Mouse (Mus musculus) CH12.LX (cell line): ENCODE measurements at regions not wholly inside any gene's neighbourhood (a gene's known extent, or its start where the extent isn't known, plus 50 kb on each side); places are given as distances from the start of the nearest gene placed in this dataset.

Source experiments
- DNase-seq: peaks from one replicate; pipeline ENCODE4 v3.0.0-alpha.2; 2013; ENCODE audit errors: extremely low read depth
- H3K27ac ChIP-seq: 2 replicates; pipeline ENCODE4 v1.5.1; 2012; ENCODE audit warnings: low read depth, mild to moderate bottlenecking, control low read depth, moderate library complexity; ENCODE audit not compliant: insufficient read depth
- H3K27me3 ChIP-seq: replicated peaks from 2 replicates; pipeline ENCODE3; 2012; ENCODE audit warnings: inconsistent platforms
- H3K36me3 ChIP-seq, 2 experiments: replicated peaks in 1 of 2; 2 replicates each; pipeline versions ENCODE3 to v1.6.1; 2012; ENCODE audit warnings: inconsistent platforms in 1 of 2, low read length in 1 of 2, mild to moderate bottlenecking in 1 of 2, mixed read lengths in 1 of 2, moderate library complexity in 1 of 2; ENCODE audit not compliant: control insufficient read depth in 1 of 2, insufficient read depth in 1 of 2
- H3K4me1 ChIP-seq, 2 experiments: 2 replicates each; pipeline ENCODE4 v1.6.1; 2012; ENCODE audit warnings: inconsistent platforms in 1 of 2, moderate library complexity in 1 of 2; ENCODE audit not compliant: insufficient read depth in 2 of 2, control insufficient read depth in 1 of 2
- H3K4me2 ChIP-seq: 2 replicates; pipeline ENCODE4 v1.6.1; 2012; ENCODE audit warnings: low read depth, mild to moderate bottlenecking, control low read depth; ENCODE audit not compliant: poor library complexity, insufficient read depth, severe bottlenecking
- H3K4me3 ChIP-seq, 3 experiments: fragments of 150-350 bp in 1 of 3; sonication (generic) in 1 of 3; replicated peaks in 1 of 3; 2 replicates each; pipeline versions ENCODE3 to v1.5.1; 2011 to 2012; ENCODE audit warnings: low read depth in 2 of 3, low read length in 2 of 3, mild to moderate bottlenecking in 2 of 3, moderate library complexity in 2 of 3, control low read depth in 1 of 3, improper control_type of control experiment in 1 of 3, inconsistent platforms in 1 of 3, mixed read lengths in 1 of 3; ENCODE audit not compliant: poor library complexity in 1 of 3
- H3K79me2 ChIP-seq: replicated peaks from 2 replicates; pipeline ENCODE4 v1.6.1; 2012; ENCODE audit warnings: mild to moderate bottlenecking, moderate library complexity; ENCODE audit not compliant: control insufficient read depth, poor library complexity, insufficient read depth, severe bottlenecking; ENCODE audit errors: extremely low read depth
- H3K9ac ChIP-seq: 2 replicates; pipeline ENCODE4 v1.6.1; 2012; ENCODE audit warnings: low read depth, mild to moderate bottlenecking, control low read depth, moderate library complexity; ENCODE audit not compliant: insufficient read depth
- H3K9me3 ChIP-seq: replicated peaks from 2 replicates; pipeline ENCODE3; 2012; ENCODE audit warnings: low read length, inconsistent platforms, mixed read lengths
- CHD1 ChIP-seq: IDR thresholded peaks from 2 replicates; pipeline ENCODE4 v1.6.1; 2012; ENCODE audit warnings: low read depth, low read length, improper control_type of control experiment, inconsistent platforms
- E2F4 ChIP-seq: IDR thresholded peaks from 2 replicates; pipeline ENCODE4 v1.6.1; 2011; ENCODE audit warnings: low read depth, low read length, improper control_type of control experiment; ENCODE audit not compliant: insufficient replicate concordance
- ELF1 ChIP-seq: IDR thresholded peaks from 2 replicates; pipeline ENCODE4 v1.6.1; 2014; ENCODE audit warnings: low read depth, mild to moderate bottlenecking, inconsistent platforms, low read length, improper control_type of control experiment
- EP300 ChIP-seq: IDR thresholded peaks from 2 replicates; pipeline ENCODE4 v1.6.1; 2011; ENCODE audit warnings: low read length, improper control_type of control experiment
- JUN ChIP-seq: IDR thresholded peaks from 2 replicates; pipeline ENCODE4 v1.6.1; 2011; ENCODE audit warnings: low read depth, mild to moderate bottlenecking, low read length, improper control_type of control experiment, moderate library complexity; ENCODE audit not compliant: insufficient read depth
- KAT2A ChIP-seq: IDR thresholded peaks from 2 replicates; pipeline ENCODE4 v1.6.1; 2012; ENCODE audit warnings: low read length, improper control_type of control experiment, inconsistent platforms; ENCODE audit not compliant: insufficient replicate concordance
- MAFK ChIP-seq: IDR thresholded peaks from 2 replicates; pipeline ENCODE4 v1.6.1; 2011; ENCODE audit warnings: low read length, improper control_type of control experiment; ENCODE audit not compliant: insufficient replicate concordance
- MXI1 ChIP-seq: IDR thresholded peaks from 2 replicates; pipeline ENCODE4 v1.6.1; 2011; ENCODE audit warnings: mild to moderate bottlenecking, low read depth, low read length, improper control_type of control experiment
- MYC ChIP-seq: IDR thresholded peaks from 2 replicates; pipeline ENCODE4 v1.6.1; 2011; ENCODE audit warnings: low read depth, mild to moderate bottlenecking, improper control_type of control experiment, low read length
- NELFE ChIP-seq: IDR thresholded peaks from 2 replicates; pipeline ENCODE4 v1.6.1; 2011; ENCODE audit warnings: low read depth, low read length, improper control_type of control experiment
- POLR2A ChIP-seq: IDR thresholded peaks from 2 replicates; pipeline ENCODE4 v1.6.1; 2011; ENCODE audit warnings: low read depth, mild to moderate bottlenecking, improper control_type of control experiment, low read length
- POLR2AphosphoS2 ChIP-seq: IDR thresholded peaks from 2 replicates; pipeline ENCODE4 v1.6.1; 2011; ENCODE audit warnings: low read depth, low read length, improper control_type of control experiment
- RAD21 ChIP-seq: IDR thresholded peaks from 2 replicates; pipeline ENCODE4 v1.6.1; 2011; ENCODE audit warnings: low read depth, mild to moderate bottlenecking, low read length, improper control_type of control experiment, moderate library complexity
- RCOR1 ChIP-seq: conservative IDR thresholded peaks from 2 replicates; pipeline ENCODE4 v1.6.1; 2012; ENCODE audit warnings: low read depth, mild to moderate bottlenecking, inconsistent platforms, low read length, improper control_type of control experiment
- TBP ChIP-seq: conservative IDR thresholded peaks from 2 replicates; pipeline ENCODE4 v1.6.1; 2011; ENCODE audit warnings: low read depth, low read length, improper control_type of control experiment
- USF2 ChIP-seq: conservative IDR thresholded peaks from 2 replicates; pipeline ENCODE4 v1.6.1; 2011; ENCODE audit warnings: low read depth, low read length, improper control_type of control experiment
- ZC3H11A ChIP-seq: IDR thresholded peaks from 2 replicates; pipeline ENCODE4 v1.6.1; 2012; ENCODE audit warnings: low read depth, mild to moderate bottlenecking, inconsistent platforms, low read length, improper control_type of control experiment
- ZKSCAN1 ChIP-seq: IDR thresholded peaks from 2 replicates; pipeline ENCODE4 v1.6.1; 2012; ENCODE audit warnings: low read depth, inconsistent platforms, low read length, improper control_type of control experiment, borderline replicate concordance
- ZMIZ1 ChIP-seq: IDR thresholded peaks from 2 replicates; pipeline ENCODE4 v1.6.1; 2012; ENCODE audit warnings: low read depth, mild to moderate bottlenecking, inconsistent platforms, low read length, improper control_type of control experiment
- dilution Hi-C: fragments of 300-500 bp; cut with MboI; formaldehyde crosslinking; loops from 2 replicates; pipeline ENCODE4 v1.14.3; 2020; ENCODE audit warnings: low sequenced_read_pairs; ENCODE audit not compliant: extremely low pct_unique_long_range_greater_than_20kb, extremely low pct_ligation_motif_present
- in situ Hi-C: fragments of 300-500 bp; cut with MboI; formaldehyde crosslinking; loops from 3 replicates; pipeline ENCODE4 v1.14.3; 2019; ENCODE audit warnings: low sequenced_read_pairs, low pct_ligation_motif_present, low pct_unique_long_range_greater_than_20kb, mixed read lengths

GRCm38 (mm10) chr12:90607894-90608293 lies 130.3 kb downstream of the Dio2 start:
- Histone ChIP-seq H3K79me2 (no peaks in the 10 kb centered on the region), H3K4me2 (no peak overlapping the region), H3K9ac (no peak overlapping the region), H3K9me3 (no peaks in the 10 kb centered on the region), H3K4me3 (no peak overlapping the region), H3K27ac (no peak overlapping the region), H3K36me3 (no peaks in the 10 kb centered on the region), H3K27me3 (no peaks in the 10 kb centered on the region), H3K4me1 (no peaks in the 10 kb centered on the region)
- DNase-seq: no peak
- dilution Hi-C loops (no loop called here), in situ Hi-C loops (no loop called here)
- TF ChIP-seq POLR2AphosphoS2: no peak
- no peak for TF ChIP-seq ELF1
- no peak for TF ChIP-seq KAT2A
- no peak for TF ChIP-seq MAFK
- no peak for TF ChIP-seq MYC
- no peak for TF ChIP-seq RAD21
- no peak for TF ChIP-seq EP300
- TF ChIP-seq TBP: no peak
- no peak for TF ChIP-seq E2F4
- no peak for TF ChIP-seq NELFE
- TF ChIP-seq ZMIZ1: no peak
- TF ChIP-seq USF2: no peak
- no peak for TF ChIP-seq CHD1
- TF ChIP-seq JUN: no peak
- TF ChIP-seq RCOR1: no peak

- Histone ChIP-seq H3K4me2 (no peak overlapping the region), H3K4me1 (peaks cover 2 to 14% of the 10 kb centered on the region in 2 experiments; a peak in 3 of 4 replicates), H3K79me2 (no peaks in the 10 kb centered on the region), H3K27me3 (no peaks in the 10 kb centered on the region), H3K9ac (no peak overlapping the region), H3K4me3 (no peak overlapping the region), H3K9me3 (no peaks in the 10 kb centered on the region)
- no peak for DNase-seq
- TF ChIP-seq E2F4 (no peak), POLR2AphosphoS2 (no peak), MXI1 (no peak), ZC3H11A (no peak), RCOR1 (no peak), ZKSCAN1 (no peak), POLR2A (no peak)
- TF ChIP-seq, all 38 proteins: peak for 0
- H3K36me3 ChIP-seq: no peaks in the 10 kb centered on the region
- dilution Hi-C loops (no loop called here), in situ Hi-C loops (no loop called here)
- no peak overlapping the region for H3K27ac ChIP-seq
These were observed 158.2 kb downstream of the Dio2 start for GRCm38 (mm10) chr12:90580006-90580405.
